Mouse (Mus musculus) brain, embryonic 14.5 days (tissue): ENCODE measurements around the gene Shisa9. TPM values are rescaled to one million over a fixed set of nuclear protein-coding genes. Genes with fewer than 3 reads are reported as not detected.

Experiments
- DNase-seq: peaks from one replicate; pipeline ENCODE4 v3.0.0-alpha.2; 2011; ENCODE audit warnings: low read depth
- CTCF ChIP-seq: fragments of 200-500 bp; IDR thresholded peaks from 2 replicates; pipeline ENCODE4 v1.5.1; 2012; ENCODE audit warnings: inconsistent platforms, mild to moderate bottlenecking, moderate library complexity, borderline replicate concordance; ENCODE audit not compliant: insufficient read depth, insufficient read length; ENCODE audit errors: extremely low read depth
- POLR2A ChIP-seq: fragments of 200-500 bp; IDR thresholded peaks from 2 replicates; pipeline ENCODE4 v1.6.1; 2012; ENCODE audit warnings: mild to moderate bottlenecking, inconsistent platforms, borderline replicate concordance; ENCODE audit not compliant: poor library complexity, insufficient read depth, insufficient read length, severe bottlenecking; ENCODE audit errors: extremely low read depth
- polyA plus RNA-seq: library from polyadenylated mRNA; depleted of rRNA; stranded (reverse); fragments of >200 nt; gene quantifications from 2 replicates; pipeline ENCODE4 v1.2.3, GENCODE M21; 2012

Shisa9 gene
- polyA plus RNA-seq, 1 experiment = 18.3 TPM

DNA sequence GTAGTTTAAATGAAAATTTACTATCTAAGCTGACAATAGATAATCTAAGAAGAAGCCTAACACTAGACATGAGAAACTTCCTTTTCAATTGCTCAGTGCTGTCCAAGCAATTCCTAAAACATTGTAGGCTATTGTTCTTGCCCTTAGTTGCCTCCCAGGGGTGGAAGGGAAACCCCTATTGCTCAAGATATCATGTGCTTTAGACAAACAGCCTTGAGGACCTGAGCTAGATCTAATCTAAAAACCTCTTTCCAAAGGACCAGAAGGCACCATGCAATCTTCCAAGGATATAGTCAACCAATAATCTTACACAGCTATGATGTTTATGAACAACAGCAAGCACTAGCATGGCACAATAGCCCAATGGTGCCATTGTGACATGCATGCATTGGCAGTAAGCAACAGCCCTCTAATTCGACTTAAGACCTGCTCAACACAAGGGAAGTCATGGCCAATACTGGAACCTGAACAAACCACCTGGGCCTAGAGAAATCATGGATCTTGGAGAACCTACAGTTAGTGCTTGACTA, 222.6 kb downstream of the Shisa9 start:
- no peak for TF ChIP-seq POLR2A
- no peak for TF ChIP-seq CTCF
- DNase-seq = no peak

DNA sequence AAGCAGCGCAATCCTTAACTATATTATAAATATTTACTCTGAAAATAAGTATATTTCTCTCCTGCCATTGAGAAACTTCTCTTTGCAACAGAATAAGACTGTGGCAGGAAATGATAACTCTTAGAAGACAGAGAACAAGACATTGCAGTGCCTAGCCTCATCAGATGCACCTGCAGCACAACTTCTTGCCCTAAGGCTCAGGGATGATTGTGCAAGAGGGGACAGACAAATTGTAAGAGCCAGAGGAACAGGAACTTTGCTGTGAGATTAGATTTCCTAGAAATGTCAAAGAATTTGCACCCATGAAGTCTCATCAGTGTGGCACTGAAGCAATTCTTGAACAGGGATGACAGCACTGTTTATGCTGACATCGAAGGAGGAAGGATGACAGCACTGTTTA, 223.0 kb downstream of the Shisa9 start:
- TF ChIP-seq CTCF (no peak), POLR2A (no peak)
- no peak for DNase-seq

DNA sequence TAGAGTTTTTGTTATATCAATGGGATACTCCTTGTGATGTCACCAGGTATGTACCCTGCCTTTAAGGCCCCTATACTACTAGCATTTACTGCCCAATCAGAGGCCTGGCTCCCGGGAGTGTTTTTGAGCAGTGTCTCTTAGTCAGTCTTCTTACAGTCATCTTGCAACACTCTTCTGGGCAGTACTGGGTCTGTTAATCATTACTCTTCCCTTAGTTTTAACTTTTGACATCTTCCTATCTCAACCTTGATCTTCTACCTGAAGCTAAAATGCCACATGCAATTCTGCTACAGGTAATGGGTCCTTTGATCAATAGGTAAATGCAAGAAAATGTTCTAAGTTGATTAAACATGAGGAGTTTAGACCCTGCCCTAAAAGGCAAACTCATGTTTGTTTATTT, 225.4 kb downstream of the Shisa9 start:
- TF ChIP-seq CTCF (no peak), POLR2A (no peak)
- no peak for DNase-seq

DNA sequence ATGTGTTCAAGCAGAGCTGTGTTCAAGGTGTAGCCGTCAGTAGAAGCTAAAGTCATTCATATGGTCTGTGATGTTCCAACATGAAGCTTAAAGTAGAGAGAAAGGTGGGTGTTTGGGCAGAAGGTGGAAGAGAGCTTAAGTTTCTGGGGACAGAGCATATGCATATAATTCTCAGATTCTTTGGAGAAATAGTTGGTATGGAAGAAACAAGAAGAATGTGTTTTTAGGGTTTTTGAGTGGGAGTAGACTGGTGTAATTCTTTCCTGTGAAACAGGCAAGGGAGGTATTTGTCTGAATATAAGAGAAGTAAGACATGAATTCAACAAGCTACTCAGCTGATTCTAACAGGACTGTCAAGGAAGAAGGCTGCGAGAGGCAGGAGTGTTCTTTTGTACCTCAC, 225.9 kb downstream of the Shisa9 start:
- TF ChIP-seq CTCF (no peak), POLR2A (no peak)
- no peak for DNase-seq

DNA sequence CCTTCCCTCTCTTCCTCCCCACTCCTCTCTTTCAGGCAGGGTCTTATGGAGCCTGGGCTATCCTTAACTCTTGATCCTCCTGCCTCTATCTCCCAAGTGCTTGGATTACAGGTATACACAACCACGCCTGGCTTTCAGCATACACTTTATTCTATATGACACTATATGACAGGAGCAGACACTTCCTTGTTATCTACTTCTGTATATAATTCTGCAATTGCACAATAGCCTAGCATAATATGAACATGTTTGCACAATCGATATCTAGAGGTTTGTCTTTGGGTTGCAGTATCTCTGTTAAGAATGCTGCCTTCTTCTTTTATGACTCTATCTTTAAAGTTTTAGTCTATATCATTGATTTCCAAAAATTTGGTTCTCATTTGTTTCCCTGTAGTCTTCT, 230.1 kb downstream of the Shisa9 start:
- TF ChIP-seq POLR2A = no peak
- TF ChIP-seq CTCF = no peak
- DNase-seq = no peak

DNA sequence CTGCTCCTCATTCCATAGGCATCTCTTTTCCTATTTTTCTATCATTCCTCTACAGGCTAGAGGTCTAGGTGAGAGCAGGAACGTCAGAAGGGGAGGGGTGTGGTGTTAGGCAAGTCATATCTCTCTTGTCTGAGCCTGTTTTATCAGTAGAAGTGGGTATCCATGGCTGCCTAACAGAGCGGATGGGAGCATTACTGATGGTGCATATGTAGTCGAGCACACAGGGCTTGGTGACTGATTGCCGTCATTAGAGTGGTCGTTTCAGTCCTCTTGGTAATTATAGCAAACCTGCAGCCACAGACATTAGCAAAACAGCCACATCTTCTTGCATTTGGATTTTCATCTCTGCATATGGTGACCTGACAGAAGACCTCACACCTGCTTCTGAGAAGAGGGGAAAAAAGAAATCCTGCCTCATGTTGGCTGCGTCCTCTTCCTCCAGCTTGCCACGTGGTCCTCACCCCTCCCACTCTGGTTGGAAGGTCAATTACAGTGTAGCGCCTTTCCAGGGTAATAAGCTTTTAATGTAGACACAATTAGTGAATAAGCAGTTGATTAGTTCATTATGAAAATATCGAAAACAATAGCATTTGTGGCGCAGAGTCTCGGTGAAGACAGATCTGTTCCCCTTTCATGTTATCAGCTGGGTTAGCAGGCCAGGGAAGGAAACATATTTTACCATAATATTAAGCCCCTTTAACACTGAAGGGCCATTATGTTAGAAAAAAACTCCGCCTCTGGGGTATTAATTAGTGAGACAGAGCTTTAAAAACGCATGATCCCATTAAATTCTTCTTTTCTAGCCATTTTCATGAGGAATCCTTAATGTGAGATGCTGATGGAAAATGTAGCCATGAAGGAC, 233.6 kb downstream of the Shisa9 start:
- no peak for TF ChIP-seq CTCF
- TF ChIP-seq POLR2A = no peak
- peak; percentile 75 for DNase-seq

DNA sequence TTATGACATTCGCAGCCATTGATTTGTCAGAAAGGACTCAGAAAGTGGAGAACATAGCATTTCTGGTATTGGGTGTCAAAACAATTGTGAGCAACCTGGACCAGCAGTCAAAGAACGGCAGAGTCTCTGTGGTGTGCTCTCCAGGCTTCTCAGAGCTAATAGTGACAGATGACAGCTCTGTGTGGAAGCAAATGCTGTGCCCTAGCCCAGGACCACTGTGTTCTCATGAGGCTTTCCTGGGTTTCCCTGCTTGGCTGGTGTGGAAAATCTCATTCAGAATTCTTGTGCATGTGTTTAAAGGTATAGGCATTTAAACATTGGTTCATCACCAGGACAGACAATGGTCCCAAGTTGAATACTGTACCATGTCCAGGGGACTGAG, 234.2 kb downstream of the Shisa9 start:
- no peak for DNase-seq
- no peak for TF ChIP-seq CTCF
- no peak for TF ChIP-seq POLR2A

DNA sequence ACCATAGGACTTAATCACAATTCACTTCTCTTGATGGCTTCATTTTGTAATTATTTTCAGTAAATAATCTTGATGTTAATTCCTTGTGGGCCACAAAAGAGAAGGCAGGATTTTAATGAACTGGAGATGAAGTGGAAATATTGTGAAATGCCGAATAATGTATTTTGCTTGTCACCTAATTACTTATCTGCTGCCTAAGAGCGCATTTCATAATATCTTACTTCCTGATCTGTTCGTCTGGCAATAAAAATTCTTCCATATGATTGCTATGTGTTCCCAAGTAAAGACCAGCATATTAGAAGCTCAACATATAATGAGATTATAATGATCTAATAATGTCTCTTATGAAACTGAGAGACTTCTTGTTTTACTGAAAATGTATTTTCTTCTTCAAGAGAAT, 235.9 kb downstream of the Shisa9 start:
- TF ChIP-seq CTCF = no peak
- no peak for TF ChIP-seq POLR2A
- no peak for DNase-seq

DNA sequence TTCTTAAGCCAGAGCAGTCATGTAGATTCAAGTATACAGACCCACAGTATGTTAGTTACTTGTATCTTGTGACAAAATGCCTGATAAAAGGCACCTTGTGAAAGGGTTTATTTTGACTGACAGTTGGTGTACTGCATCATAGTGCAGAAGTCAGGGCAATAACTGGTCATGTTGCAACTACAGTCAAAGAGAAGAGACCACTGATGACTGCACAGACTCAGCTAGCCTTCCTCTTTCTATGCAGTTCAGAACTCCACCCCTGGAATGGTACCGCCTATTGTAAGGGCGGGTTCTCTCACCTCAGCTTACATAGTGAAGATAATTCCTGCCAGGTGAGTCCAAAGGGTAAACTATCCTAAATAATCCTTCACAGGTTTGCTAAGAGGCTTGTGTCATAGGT, 239.6 kb downstream of the Shisa9 start:
- DNase-seq = no peak
- no peak for TF ChIP-seq CTCF
- no peak for TF ChIP-seq POLR2A

DNA sequence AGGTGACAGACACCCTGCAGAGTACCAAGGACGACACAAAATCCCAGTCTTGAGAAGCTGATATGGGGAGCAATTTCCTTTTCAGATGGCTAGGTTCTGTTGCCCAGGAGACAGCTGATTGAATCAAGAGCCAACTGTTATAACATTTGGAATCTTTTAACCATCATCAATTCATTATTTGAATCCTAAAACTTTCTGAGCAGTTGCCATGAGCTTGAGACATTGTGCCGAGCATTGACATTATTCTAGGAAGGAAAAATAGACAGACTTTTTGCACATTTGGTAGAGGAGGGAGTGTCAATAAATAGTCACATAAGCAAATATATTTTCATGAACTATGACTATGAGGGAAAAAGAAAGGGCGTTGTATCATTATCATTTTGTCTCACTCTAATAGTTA, 243.0 kb downstream of the Shisa9 start:
- DNase-seq = no peak
- no peak for TF ChIP-seq CTCF
- no peak for TF ChIP-seq POLR2A

DNA sequence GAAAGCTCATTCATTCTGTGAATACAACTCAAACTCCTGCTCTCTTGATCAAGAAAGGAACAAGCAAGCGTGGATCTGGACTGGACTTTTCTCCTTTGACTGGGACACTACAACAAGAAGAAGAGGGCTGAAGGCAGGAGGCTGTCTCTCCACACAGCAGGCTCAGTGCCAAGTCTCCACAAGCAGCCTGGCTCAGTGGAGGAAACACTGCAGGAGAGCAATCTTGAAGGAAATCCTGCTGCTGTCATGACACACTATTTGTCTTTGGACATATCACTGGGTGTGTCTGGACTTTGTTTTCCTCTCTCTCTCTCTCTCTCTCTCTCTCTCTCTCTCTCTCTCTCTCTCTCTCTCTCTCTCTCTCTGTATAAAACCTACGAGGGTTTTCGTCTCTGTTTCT, 249.4 kb downstream of the Shisa9 start:
- peak; percentile 18 for DNase-seq
- no peak for TF ChIP-seq POLR2A
- no peak for TF ChIP-seq CTCF

DNA sequence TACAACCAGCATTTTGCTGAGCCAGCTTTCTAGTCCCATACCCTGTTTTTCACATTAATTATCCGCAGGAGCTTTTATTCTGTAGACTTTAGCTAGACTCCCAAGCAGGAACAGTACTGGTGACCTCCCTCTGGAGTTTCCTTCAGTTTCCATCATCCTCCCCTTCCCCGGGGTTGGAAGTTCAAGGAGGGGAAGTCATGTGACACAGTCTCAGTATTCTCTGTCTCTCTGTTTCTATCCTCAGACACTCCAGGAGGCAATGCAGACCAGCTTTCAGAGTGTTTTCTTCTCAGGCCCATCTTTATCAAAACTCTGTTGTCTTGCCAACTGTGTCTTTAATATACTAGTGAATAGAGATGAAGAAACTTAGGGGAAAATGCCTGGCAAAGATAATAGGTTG, 250.4 kb downstream of the Shisa9 start:
- peak; percentile 13 for DNase-seq
- TF ChIP-seq CTCF (no peak), POLR2A (no peak)
